Mouse (Mus musculus) liver, postnatal 0 days (tissue): ENCODE results near the gene Gm28051. TPM values are rescaled to one million over a fixed set of nuclear protein-coding genes. Genes with fewer than 3 reads are reported as not detected.

Experiments used
- ATAC-seq: fragments of 200-750 bp; cut with Nextera tagmentation; 2 replicates; pipeline ENCODE4 v1.8.0; 2017; ENCODE audit warnings: mild to moderate bottlenecking, moderate library complexity
- DNase-seq: peaks from one replicate; pipeline ENCODE4 v3.0.0-alpha.2; 2016
- H3K27ac ChIP-seq: fragments of 300-500 bp; sonication (generic); 2 replicates; pipeline ENCODE4 v1.5.1; 2014; ENCODE audit warnings: antibody characterized with exemption, moderate library complexity, mild to moderate bottlenecking, low read depth
- H3K27me3 ChIP-seq: fragments of 300-500 bp; sonication (generic); 2 replicates; pipeline ENCODE4 v1.6.1; 2014; ENCODE audit warnings: low read length, control low read depth, mixed read lengths; ENCODE audit not compliant: insufficient read depth
- H3K36me3 ChIP-seq: fragments of 300-500 bp; sonication (generic); replicated peaks from 2 replicates; pipeline ENCODE4 v1.6.1; 2014; ENCODE audit warnings: mild to moderate bottlenecking, control low read depth, low read length, moderate library complexity, mixed read lengths; ENCODE audit not compliant: insufficient read depth
- H3K4me1 ChIP-seq: fragments of 300-500 bp; sonication (generic); 2 replicates; pipeline ENCODE4 v1.6.1; 2014; ENCODE audit warnings: antibody characterized with exemption, mild to moderate bottlenecking, control low read depth; ENCODE audit not compliant: insufficient read depth
- H3K4me2 ChIP-seq: fragments of 300-500 bp; sonication (generic); 2 replicates; pipeline ENCODE4 v1.6.1; 2014; ENCODE audit warnings: low read depth, mild to moderate bottlenecking, low read length, moderate library complexity, mixed read lengths
- H3K4me3 ChIP-seq: fragments of 300-500 bp; sonication (generic); 2 replicates; pipeline ENCODE4 v1.5.1; 2014; ENCODE audit warnings: low read depth, low read length
- H3K9ac ChIP-seq: fragments of 300-500 bp; sonication (generic); replicated peaks from 2 replicates; pipeline ENCODE4 v1.6.1; 2014; ENCODE audit warnings: mild to moderate bottlenecking, moderate library complexity
- H3K9me3 ChIP-seq: fragments of 300-500 bp; sonication (generic); 2 replicates; pipeline ENCODE4 v1.6.1; 2016; ENCODE audit warnings: mild to moderate bottlenecking, control low read depth, low read length, mixed read lengths
- CTCF ChIP-seq: sonication (generic); IDR thresholded peaks from 2 replicates; pipeline ENCODE4 v1.5.1; 2016; ENCODE audit warnings: antibody characterized with exemption, low read depth
- EP300 ChIP-seq: IDR thresholded peaks from 2 replicates; pipeline ENCODE4 v1.6.1; 2016; ENCODE audit warnings: antibody characterized with exemption, low read depth, mild to moderate bottlenecking
- WGBS: fragments of 180-500 bp; shearing (Covaris S2); extraction: QIAGEN DNeasy Blood & Tissue Kit; methylation state at CpG from one replicate; pipeline ENCODE4 v1.1.7; 2014; ENCODE audit not compliant: insufficient replicate concordance; 5-methylcytosine and 5-hydroxymethylcytosine counted together
- polyA plus RNA-seq: library from polyadenylated mRNA; unstranded; fragments of >200 nt; fragmentation: Nextera tagmentation; extraction: Ambion mirVana; gene quantifications from 2 replicates; pipeline ENCODE4 v1.2.1, GENCODE M21; 2015

Gene Gm28051
- polyA plus RNA-seq, 1 experiment from 2014 or later: not detected

DNA sequence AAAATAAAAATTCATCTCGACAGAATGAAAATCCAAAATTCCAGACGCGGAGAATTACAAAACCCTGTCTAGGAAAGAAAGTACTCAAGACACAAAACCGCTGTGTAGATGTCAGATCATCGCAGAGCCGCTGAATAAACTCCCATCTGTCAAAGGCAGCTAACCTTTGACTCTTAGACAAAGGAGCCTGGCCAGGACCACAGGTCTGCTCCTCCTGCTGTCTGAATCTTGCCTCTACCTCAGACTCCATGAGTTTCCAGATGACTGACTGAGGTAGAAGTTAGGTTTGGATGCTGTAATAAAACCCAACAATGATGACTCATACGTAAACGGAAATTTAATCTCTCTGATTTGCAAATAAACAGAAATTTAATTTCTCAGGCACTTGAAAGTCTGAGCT, 34.6 kb downstream of the Gm28051 start:
- no peaks in the 10 kb centered on the region for H3K36me3 ChIP-seq
- 73% methylated on average over 8 of the region's 8 CpGs for WGBS
- no peak for DNase-seq
- ATAC-seq: no peak
- no peak overlapping the region for H3K4me2 ChIP-seq
- no peaks in the 10 kb centered on the region for H3K27me3 ChIP-seq
- no peak overlapping the region for H3K27ac ChIP-seq
- no peaks in the 10 kb centered on the region for H3K9me3 ChIP-seq
- H3K4me3 ChIP-seq: no peak overlapping the region
- no peak overlapping the region for H3K9ac ChIP-seq
- no peaks in the 10 kb centered on the region for H3K4me1 ChIP-seq
- TF ChIP-seq CTCF (no peak), EP300 (no peak)

DNA sequence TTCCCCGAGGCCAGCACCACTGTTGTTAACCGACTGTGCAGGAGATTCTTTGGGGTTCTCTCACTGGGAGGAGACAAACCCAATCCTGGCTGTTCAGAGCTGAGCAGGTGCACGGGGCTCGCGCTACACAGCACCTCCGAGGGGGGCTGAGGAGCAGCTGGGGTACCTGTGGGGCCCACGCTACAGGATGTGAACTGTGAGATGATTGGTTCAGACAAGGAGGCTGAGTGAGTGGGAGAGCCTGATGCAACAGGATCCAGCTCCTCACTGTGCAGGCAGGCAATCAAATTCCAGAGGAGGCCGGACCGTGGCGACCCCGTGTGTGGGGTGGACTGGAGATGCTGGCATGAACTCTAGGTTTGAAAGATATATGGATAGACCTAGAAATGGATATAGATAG, 35.1 kb downstream of the Gm28051 start:
- no peaks in the 10 kb centered on the region for H3K36me3 ChIP-seq
- no peak for ATAC-seq
- no peaks in the 10 kb centered on the region for H3K4me1 ChIP-seq
- H3K4me2 ChIP-seq: no peak overlapping the region
- no peak for DNase-seq
- H3K9me3 ChIP-seq: no peaks in the 10 kb centered on the region
- 72% methylated on average over 11 of the region's 11 CpGs for WGBS
- TF ChIP-seq EP300 (no peak), CTCF (no peak)
- H3K27me3 ChIP-seq: no peaks in the 10 kb centered on the region
- H3K4me3 ChIP-seq: no peak overlapping the region
- no peak overlapping the region for H3K27ac ChIP-seq
- no peak overlapping the region for H3K9ac ChIP-seq

- no peak overlapping the region for H3K4me3 ChIP-seq
- TF ChIP-seq CTCF: peak; percentile 87
- TF ChIP-seq EP300: no peak
- no peaks in the 10 kb centered on the region for H3K9me3 ChIP-seq
- H3K9ac ChIP-seq: no peak overlapping the region
- H3K27ac ChIP-seq: no peak overlapping the region
- ATAC-seq: peak; percentile 48; the same call in 1 of the 2 replicates
- H3K27me3 ChIP-seq: no peaks in the 10 kb centered on the region
- H3K36me3 ChIP-seq: no peaks in the 10 kb centered on the region
- DNase-seq: peak; percentile 59
- WGBS: 38% methylated on average over 13 of the region's 13 CpGs
- no peak overlapping the region for H3K4me2 ChIP-seq
- H3K4me1 ChIP-seq: no peaks in the 10 kb centered on the region
These were observed 37.8 kb downstream of the Gm28051 start for GRCm38 (mm10) chr12:102719552-102720315.

DNA sequence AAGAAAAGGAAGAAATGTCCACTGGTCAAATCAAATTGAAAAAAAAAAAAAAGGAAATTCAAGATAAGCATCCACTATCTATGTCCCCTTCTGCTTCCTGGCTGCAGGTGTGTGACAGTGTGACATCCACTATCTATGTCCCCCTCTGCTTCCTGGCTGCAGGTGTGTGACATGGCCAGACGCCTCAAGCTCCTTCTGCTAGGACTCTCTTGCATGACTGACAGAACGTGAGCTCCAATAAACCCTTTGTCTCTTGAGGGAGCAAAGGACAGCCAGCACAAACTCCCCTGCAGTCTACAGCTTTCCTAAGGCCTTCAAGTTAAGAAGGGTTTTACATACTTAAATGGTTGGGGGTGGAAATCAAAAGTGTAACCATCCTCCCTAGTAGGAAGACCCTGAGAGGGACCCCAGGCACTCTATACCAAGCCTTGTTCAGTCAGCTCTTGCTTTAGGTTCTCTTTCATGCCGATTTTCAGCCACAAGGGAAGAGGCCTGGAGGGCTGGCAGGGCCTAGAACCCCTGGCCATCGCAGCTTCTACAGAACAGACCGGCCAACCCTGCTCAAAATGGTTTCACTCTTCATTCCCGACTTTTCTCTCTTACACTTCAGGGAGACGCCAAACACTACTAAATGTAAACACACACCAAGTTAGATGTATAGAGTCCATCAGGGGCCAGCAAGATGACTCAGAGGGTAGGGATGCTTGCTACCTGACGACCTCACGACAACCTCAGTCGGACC, 42.7 kb downstream of the Gm28051 start:
- WGBS: 81% methylated on average over 10 of the region's 10 CpGs
- peaks cover 8% of the 10 kb centered on the region; the same call in 1 of the 2 replicates for H3K4me1 ChIP-seq
- H3K27me3 ChIP-seq: no peaks in the 10 kb centered on the region
- H3K4me3 ChIP-seq: no peak overlapping the region
- H3K4me2 ChIP-seq: no peak overlapping the region
- no peak for DNase-seq
- TF ChIP-seq EP300 (no peak), CTCF (no peak)
- no peak overlapping the region for H3K27ac ChIP-seq
- ATAC-seq: no peak
- no peak overlapping the region for H3K9ac ChIP-seq
- no peaks in the 10 kb centered on the region for H3K36me3 ChIP-seq
- H3K9me3 ChIP-seq: no peaks in the 10 kb centered on the region

GRCm38 (mm10) chr12:102714116-102714515, 43.4 kb downstream of the Gm28051 start:
- Histone ChIP-seq H3K4me3 (no peak overlapping the region), H3K4me2 (no peak overlapping the region), H3K9me3 (no peaks in the 10 kb centered on the region), H3K36me3 (no peaks in the 10 kb centered on the region), H3K27me3 (no peaks in the 10 kb centered on the region), H3K9ac (no peak overlapping the region), H3K4me1 (peaks cover 8% of the 10 kb centered on the region; the same call in 1 of the 2 replicates), H3K27ac (no peak overlapping the region)
- ATAC-seq: no peak
- no peak for DNase-seq
- TF ChIP-seq CTCF: no peak
- no peak for TF ChIP-seq EP300
- 67% methylated on average over 2 of the region's 2 CpGs for WGBS

GRCm38 (mm10) chr12:102713153-102713865, 44.3 kb downstream of the Gm28051 start:
- H3K9ac ChIP-seq: no peak overlapping the region
- DNase-seq: no peak
- ATAC-seq: peak; percentile 21; the same call in 1 of the 2 replicates
- H3K27ac ChIP-seq: peak overlapping the region; percentile 29; the same call in 1 of the 2 replicates
- no peaks in the 10 kb centered on the region for H3K27me3 ChIP-seq
- peaks cover 8% of the 10 kb centered on the region; the same call in 1 of the 2 replicates for H3K4me1 ChIP-seq
- H3K9me3 ChIP-seq: no peaks in the 10 kb centered on the region
- no peak overlapping the region for H3K4me3 ChIP-seq
- H3K4me2 ChIP-seq: peak overlapping the region; percentile 47
- TF ChIP-seq CTCF: no peak
- no peak for TF ChIP-seq EP300
- WGBS: 43% methylated on average over 20 of the region's 20 CpGs
- no peaks in the 10 kb centered on the region for H3K36me3 ChIP-seq
